Mouse (Mus musculus) MEL (cell line): ENCODE results near the gene Dgke. TPM values are rescaled to one million over a fixed set of nuclear protein-coding genes. Genes with fewer than 3 reads are reported as not detected.

Experiments used
- DNase-seq: peaks from one replicate; pipeline ENCODE4 v3.0.0; 2011; ENCODE audit warnings: low read depth, low spot score
- H3K27ac ChIP-seq: 2 replicates; pipeline ENCODE4 v1.5.1; 2012; ENCODE audit warnings: low read depth, mild to moderate bottlenecking, control low read depth, low read length, moderate library complexity; ENCODE audit not compliant: control insufficient read depth
- H3K27me3 ChIP-seq, 2 experiments: fragments of 150-350 bp in 1 of 2; sonication (generic) in 1 of 2; 2 replicates each; pipeline ENCODE4 v1.6.1; 2012; ENCODE audit warnings: low read length in 2 of 2, mild to moderate bottlenecking in 2 of 2, improper control_type of control experiment in 1 of 2, moderate library complexity in 1 of 2; ENCODE audit not compliant: insufficient read depth in 2 of 2, control insufficient read depth in 1 of 2
- H3K36me3 ChIP-seq, 2 experiments: 2 replicates each; pipeline ENCODE4 v1.6.1; 2012 to 2014; ENCODE audit warnings: low read length in 2 of 2, improper control_type of control experiment in 1 of 2, inconsistent platforms in 1 of 2, mild to moderate bottlenecking in 1 of 2; ENCODE audit not compliant: insufficient read depth in 2 of 2, control insufficient read depth in 1 of 2
- H3K4me1 ChIP-seq, 2 experiments: fragments of 150-350 bp in 1 of 2; sonication (generic) in 1 of 2; 2 replicates each; pipeline ENCODE4 v1.6.1; 2012; ENCODE audit warnings: low read length in 2 of 2, improper control_type of control experiment in 1 of 2, mild to moderate bottlenecking in 1 of 2; ENCODE audit not compliant: insufficient read depth in 2 of 2, control insufficient read depth in 1 of 2
- H3K4me3 ChIP-seq, 2 experiments: fragments of 150-350 bp in 1 of 2; sonication (generic) in 1 of 2; 2 replicates each; pipeline ENCODE4 v1.5.1; 2012; ENCODE audit warnings: low read depth in 2 of 2, low read length in 2 of 2, mild to moderate bottlenecking in 2 of 2, moderate library complexity in 2 of 2, control low read depth in 1 of 2, improper control_type of control experiment in 1 of 2; ENCODE audit not compliant: control insufficient read depth in 1 of 2, insufficient read depth in 1 of 2
- H3K79me2 ChIP-seq: 2 replicates; pipeline ENCODE4 v1.6.1; 2012; ENCODE audit warnings: mild to moderate bottlenecking, low read length, moderate library complexity; ENCODE audit not compliant: control insufficient read depth, poor library complexity, insufficient read depth
- H3K9ac ChIP-seq: 2 replicates; pipeline ENCODE4 v1.6.1; 2012; ENCODE audit warnings: low read depth, mild to moderate bottlenecking, control low read depth, low read length, moderate library complexity; ENCODE audit not compliant: control insufficient read depth, poor library complexity, severe bottlenecking
- H3K9me3 ChIP-seq: fragments of 150-350 bp; sonication (generic); replicated peaks from 2 replicates; pipeline ENCODE4 v1.6.1; 2012; ENCODE audit warnings: mild to moderate bottlenecking, low read length, improper control_type of control experiment, moderate library complexity; ENCODE audit not compliant: insufficient read depth
- CHD1 ChIP-seq: IDR thresholded peaks from 2 replicates; pipeline ENCODE4 v1.6.1; 2012; ENCODE audit warnings: low read depth, mild to moderate bottlenecking, inconsistent platforms, low read length, improper control_type of control experiment
- E2F4 ChIP-seq: IDR thresholded peaks from 2 replicates; pipeline ENCODE4 v1.6.1; 2011; ENCODE audit warnings: low read depth, low read length, improper control_type of control experiment, borderline replicate concordance
- ELF1 ChIP-seq: IDR thresholded peaks from 2 replicates; pipeline ENCODE4 v1.6.1; 2014; ENCODE audit warnings: low read depth, mild to moderate bottlenecking, inconsistent platforms, low read length, improper control_type of control experiment, moderate library complexity
- EP300 ChIP-seq, 2 experiments: IDR thresholded peaks; 2 replicates each; pipeline ENCODE4 v1.6.1; 2011; ENCODE audit warnings: improper control_type of control experiment in 2 of 2, low read length in 2 of 2, low read depth in 1 of 2, mild to moderate bottlenecking in 1 of 2
- GATA1 ChIP-seq: IDR thresholded peaks from 2 replicates; pipeline ENCODE4 v1.6.1; 2011; ENCODE audit warnings: low read depth, low read length, improper control_type of control experiment
- HCFC1 ChIP-seq: IDR thresholded peaks from 2 replicates; pipeline ENCODE4 v1.6.1; 2012; ENCODE audit warnings: low read depth, mild to moderate bottlenecking, inconsistent platforms, low read length, improper control_type of control experiment, moderate library complexity
- MAFK ChIP-seq: IDR thresholded peaks from 2 replicates; pipeline ENCODE4 v1.6.1; 2011; ENCODE audit warnings: low read depth, mild to moderate bottlenecking, low read length, improper control_type of control experiment, borderline replicate concordance
- MAZ ChIP-seq: IDR thresholded peaks from 2 replicates; pipeline ENCODE4 v1.6.1; 2012; ENCODE audit warnings: low read depth, mild to moderate bottlenecking, inconsistent platforms, low read length, improper control_type of control experiment
- MXI1 ChIP-seq: IDR thresholded peaks from 2 replicates; pipeline ENCODE4 v1.6.1; 2011; ENCODE audit warnings: mild to moderate bottlenecking, low read depth, low read length, improper control_type of control experiment
- MYC ChIP-seq: IDR thresholded peaks from 2 replicates; pipeline ENCODE4 v1.6.1; 2011; ENCODE audit warnings: low read depth, mild to moderate bottlenecking, low read length, improper control_type of control experiment, moderate library complexity
- NELFE ChIP-seq: IDR thresholded peaks from 2 replicates; pipeline ENCODE4 v1.6.1; 2011; ENCODE audit warnings: low read depth, low read length, improper control_type of control experiment
- POLR2A ChIP-seq, 2 experiments: IDR thresholded peaks; 2 replicates each; pipeline ENCODE4 v1.6.1; 2011 to 2012; ENCODE audit warnings: low read length in 2 of 2, mild to moderate bottlenecking in 2 of 2, control low read depth in 1 of 2, improper control_type of control experiment in 1 of 2, low read depth in 1 of 2, moderate library complexity in 1 of 2; ENCODE audit not compliant: control insufficient read depth in 1 of 2, insufficient read depth in 1 of 2, poor library complexity in 1 of 2
- POLR2AphosphoS2 ChIP-seq: IDR thresholded peaks from 2 replicates; pipeline ENCODE4 v1.6.1; 2011; ENCODE audit warnings: low read length, improper control_type of control experiment
- RAD21 ChIP-seq: IDR thresholded peaks from 2 replicates; pipeline ENCODE4 v1.6.1; 2011; ENCODE audit warnings: mild to moderate bottlenecking, low read depth, low read length, improper control_type of control experiment
- SIN3A ChIP-seq: IDR thresholded peaks from 2 replicates; pipeline ENCODE4 v1.6.1; 2012; ENCODE audit warnings: low read length, improper control_type of control experiment, inconsistent platforms
- SMC3 ChIP-seq: IDR thresholded peaks from 2 replicates; pipeline ENCODE4 v1.6.1; 2011; ENCODE audit warnings: low read depth, low read length, improper control_type of control experiment
- UBTF ChIP-seq: IDR thresholded peaks from 2 replicates; pipeline ENCODE4 v1.6.1; 2012; ENCODE audit warnings: low read depth, mild to moderate bottlenecking, inconsistent platforms, low read length, improper control_type of control experiment, moderate library complexity, borderline replicate concordance; ENCODE audit not compliant: insufficient read depth
- USF2 ChIP-seq, 2 experiments: IDR thresholded peaks; 2 replicates each; pipeline ENCODE4 v1.6.1; 2011 to 2012; ENCODE audit warnings: improper control_type of control experiment in 2 of 2, low read length in 2 of 2, borderline replicate concordance in 1 of 2, inconsistent platforms in 1 of 2, low read depth in 1 of 2, mild to moderate bottlenecking in 1 of 2; ENCODE audit not compliant: insufficient read depth in 1 of 2
- ZC3H11A ChIP-seq: IDR thresholded peaks from 2 replicates; pipeline ENCODE4 v1.6.1; 2012; ENCODE audit warnings: low read depth, mild to moderate bottlenecking, inconsistent platforms, low read length, improper control_type of control experiment
- ZKSCAN1 ChIP-seq: IDR thresholded peaks from 2 replicates; pipeline ENCODE4 v1.6.1; 2012; ENCODE audit warnings: low read depth, mild to moderate bottlenecking, inconsistent platforms, low read length, improper control_type of control experiment, moderate library complexity
- ZNF384 ChIP-seq: IDR thresholded peaks from 2 replicates; pipeline ENCODE4 v1.6.1; 2012; ENCODE audit warnings: low read depth, mild to moderate bottlenecking, inconsistent platforms, low read length, improper control_type of control experiment
- polyA plus RNA-seq, 2 experiments: library from polyadenylated mRNA; stranded (reverse) in 1 of 2; unstranded in 1 of 2; fragments of >175 nt in 1 of 2; fragments of >200 nt in 1 of 2; gene quantifications; 2 replicates each; pipeline versions ENCODE4 v1.2.1 to v1.2.4; 2012; ENCODE audit warnings: low replicate concordance in 2 of 2, low read depth in 1 of 2; ENCODE audit not compliant: insufficient read length in 2 of 2, insufficient read depth in 1 of 2, missing spikeins in 1 of 2
- total RNA-seq: library from RNA; depleted of rRNA; stranded (reverse); fragments of 300-350 nt; gene quantifications from 2 replicates; pipeline ENCODE4 v1.2.3, GENCODE M21; 2012

Gene Dgke
- total and polyA plus RNA-seq, 3 experiments: 5.2 to 6.4 TPM; not detected in 1

DNA sequence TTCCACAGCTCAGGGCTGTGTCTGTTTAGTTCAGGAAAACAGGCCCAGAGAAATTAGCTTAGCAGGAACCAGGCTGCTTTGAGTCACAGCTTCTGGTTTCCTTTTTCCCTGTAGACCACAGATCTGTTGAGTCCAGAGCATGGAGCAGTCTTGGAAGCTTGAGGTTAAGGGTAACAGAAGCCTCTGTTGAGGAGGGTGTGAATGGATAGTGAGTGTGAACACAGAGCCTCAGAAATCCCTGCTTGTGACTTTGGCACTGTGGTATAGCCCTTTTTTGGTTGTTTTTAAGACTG lies 66.2 kb downstream of the Dgke start:
- H3K27me3 ChIP-seq: no peaks in the 10 kb centered on the region
- H3K27ac ChIP-seq: no peak overlapping the region
- DNase-seq: peak; percentile 60
- H3K9me3 ChIP-seq: no peaks in the 10 kb centered on the region
- H3K9ac ChIP-seq: peak overlapping the region; percentile 97
- peaks cover 16 to 38% of the 10 kb centered on the region in 2 experiments for H3K4me1 ChIP-seq
- peaks cover 48% of the 10 kb centered on the region for H3K79me2 ChIP-seq
- H3K36me3 ChIP-seq: peaks cover 3 to 28% of the 10 kb centered on the region in 2 experiments
- TF ChIP-seq RAD21: no peak
- TF ChIP-seq HCFC1: 0 out of 2 replicates have a peak, but pooled peaks have one; percentile 33
- peak overlapping the region; percentile 91 to 99 for H3K4me3 ChIP-seq

GRCm38 (mm10) chr11:88999723-89000526 lies 66.7 kb downstream of the Dgke start:
- peaks cover 48% of the 10 kb centered on the region for H3K79me2 ChIP-seq
- H3K36me3 ChIP-seq: peaks cover 0 to 28% of the 10 kb centered on the region in 2 experiments
- no peaks in the 10 kb centered on the region for H3K27me3 ChIP-seq
- DNase-seq: peak; percentile 64
- TF ChIP-seq POLR2A (IDR thresholded peaks at IDR 0.05; ENCODE audit: control insufficient read depth in 1 of 2, insufficient read depth in 1 of 2, low read depth in 1 of 2, low read length in 2 of 2, poor library complexity in 1 of 2) (0 out of 4 replicates have a peak, but pooled peaks of 1 of the 2 experiments have one; percentile 12), SIN3A (peak; percentile 11), SMC3 (no peak), MXI1 (peak; percentile 64), MYC (0 out of 2 replicates have a peak, but pooled peaks have one; percentile 48), CHD1 (0 out of 2 replicates have a peak, but pooled peaks have one; percentile 38), MAFK (no peak), USF2 (IDR thresholded peaks at IDR 0.05; ENCODE audit: borderline replicate concordance in 1 of 2, insufficient read depth in 1 of 2, low read depth in 1 of 2, low read length in 2 of 2) (no peak), ZKSCAN1 (no peak)
- TF ChIP-seq, all 39 proteins: peak for 5
- Histone ChIP-seq H3K27ac (peak overlapping the region; percentile 61), H3K4me1 (peaks cover 16 to 38% of the 10 kb centered on the region in 2 experiments), H3K9ac (peak overlapping the region; percentile 97), H3K9me3 (no peaks in the 10 kb centered on the region), H3K4me3 (peak overlapping the region; percentile 91 to 99)

GRCm38 (mm10) chr11:88998974-88999722 lies 67.5 kb downstream of the Dgke start, which contains the start of gene Trim25:
TSS of gene Trim25 (plus strand) at chr11:88999376.
- DNase-seq: peak; percentile 100
- H3K9ac ChIP-seq: peak within 1 kb of the TSS; percentile 97
- H3K4me1 ChIP-seq: peaks cover 16 to 43% of the 10 kb centered on the region in 2 experiments
- peaks cover 45% of the 10 kb centered on the region for H3K79me2 ChIP-seq
- no peaks in the 10 kb centered on the region for H3K27me3 ChIP-seq
- H3K27ac ChIP-seq: peak within 1 kb of the TSS; percentile 61
- no peaks in the 10 kb centered on the region for H3K9me3 ChIP-seq
- peak within 1 kb of the TSS; percentile 91 to 99 for H3K4me3 ChIP-seq
- peaks cover 0 to 32% of the 10 kb centered on the region in 2 experiments for H3K36me3 ChIP-seq
- TF ChIP-seq ELF1: peak; percentile 71
- TF ChIP-seq POLR2AphosphoS2: peak; percentile 93
- peak; percentile 78 for TF ChIP-seq SIN3A
- peak; percentile 81 for TF ChIP-seq MXI1
- TF ChIP-seq ZNF384: no peak
- peak; percentile 70 for TF ChIP-seq HCFC1
- no peak for TF ChIP-seq GATA1
- peak; percentile 92 for TF ChIP-seq NELFE
- peak in 1 of 2 experiments; percentile 27; a peak in 1 of 4 replicates for TF ChIP-seq EP300 (IDR thresholded peaks at IDR 0.05; ENCODE audit: low read depth in 1 of 2, low read length in 2 of 2)
- 0 out of 2 replicates have a peak, but pooled peaks have one; percentile 43 for TF ChIP-seq MAZ
- no peak for TF ChIP-seq E2F4
- TF ChIP-seq CHD1: no peak
- no peak for TF ChIP-seq UBTF
- peak; percentile 80 to 93; a peak in 3 of 4 replicates for TF ChIP-seq POLR2A (IDR thresholded peaks at IDR 0.05; ENCODE audit: control insufficient read depth in 1 of 2, insufficient read depth in 1 of 2, low read depth in 1 of 2, low read length in 2 of 2, poor library complexity in 1 of 2)
- TF ChIP-seq ZC3H11A: no peak
